Mouse (Mus musculus) hindbrain, embryonic 10.5 days (tissue): ENCODE measurements around the gene Unc45a. TPM values are rescaled to one million over a fixed set of nuclear protein-coding genes. Genes with fewer than 3 reads are reported as not detected.
"Not testable (repeated sequence)": the region's sequence is repeated elsewhere in the genome, so short reads cannot be mapped to it uniquely, and the experiment has no call there.

Experiments used
- DNase-seq: peaks from one replicate; pipeline ENCODE4 v3.0.0-alpha.2; 2017; ENCODE audit warnings: low spot score
- H3K27ac ChIP-seq: fragments of 300-500 bp; sonication (generic); 2 replicates; pipeline ENCODE4 v1.5.1; 2016; ENCODE audit warnings: mild to moderate bottlenecking, moderate library complexity
- H3K27me3 ChIP-seq: fragments of 300-500 bp; sonication (generic); 2 replicates; pipeline ENCODE4 v1.6.1; 2016; ENCODE audit warnings: mild to moderate bottlenecking; ENCODE audit not compliant: poor library complexity, insufficient read depth, severe bottlenecking
- H3K36me3 ChIP-seq: fragments of 300-500 bp; sonication (generic); 2 replicates; pipeline ENCODE4 v1.6.1; 2016; ENCODE audit warnings: mild to moderate bottlenecking, moderate library complexity
- H3K4me1 ChIP-seq: fragments of 300-500 bp; sonication (generic); replicated peaks from 2 replicates; pipeline ENCODE4 v1.6.1; 2016; ENCODE audit warnings: mild to moderate bottlenecking
- H3K4me3 ChIP-seq: fragments of 300-500 bp; sonication (generic); 2 replicates; pipeline ENCODE4 v1.5.1; 2016; ENCODE audit warnings: mild to moderate bottlenecking, moderate library complexity
- H3K9me3 ChIP-seq: fragments of 300-500 bp; sonication (generic); 2 replicates; pipeline ENCODE4 v1.6.1; 2016; ENCODE audit warnings: mild to moderate bottlenecking, moderate library complexity
- WGBS: fragments of 180-500 bp; shearing (Covaris S2); methylation state at CpG from one replicate; pipeline ENCODE4 v1.1.7; 2016; 5-methylcytosine and 5-hydroxymethylcytosine counted together
- polyA plus RNA-seq: library from polyadenylated mRNA; unstranded; fragments of >200 nt; fragmentation: Nextera tagmentation; extraction: Ambion mirVana; gene quantifications from 2 replicates; pipeline ENCODE4 v1.2.1, GENCODE M21; 2016

Gene Unc45a
- polyA plus RNA-seq, 1 experiment from 2014 or later = 54.6 TPM

DNA sequence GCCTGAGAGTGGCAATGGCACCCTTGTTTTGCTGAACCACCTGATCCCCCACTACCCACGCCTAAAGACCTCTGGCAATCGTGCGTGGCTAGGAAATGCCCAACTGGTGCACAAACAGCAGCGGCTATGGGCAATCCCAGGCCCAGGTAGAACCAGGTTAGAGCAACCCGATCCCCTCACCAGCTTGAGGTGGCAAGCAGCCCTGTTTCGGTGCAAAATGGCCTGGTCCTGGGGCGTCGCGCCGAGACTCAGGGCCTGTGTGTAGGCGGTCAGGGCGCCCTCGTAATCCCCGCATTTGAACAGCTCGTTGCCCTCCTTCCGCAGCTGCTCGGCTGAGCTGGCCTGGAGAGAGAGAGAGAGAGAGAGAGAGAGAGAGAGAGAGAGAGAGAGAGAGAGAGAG is 1.4 kb downstream of the Unc45a start:
- H3K9me3 ChIP-seq = no peaks in the 10 kb centered on the region
- peak overlapping the region; percentile 77 for H3K4me3 ChIP-seq
- H3K36me3 ChIP-seq = peaks cover 35% of the 10 kb centered on the region
- peaks cover 53% of the 10 kb centered on the region for H3K4me1 ChIP-seq
- H3K27me3 ChIP-seq = peaks cover 12% of the 10 kb centered on the region
- whole genome bisulfite sequencing = 11% methylated on average over 17 of the region's 17 CpGs
- H3K27ac ChIP-seq = peak overlapping the region; percentile 90
- peak; percentile 28 for DNase-seq

- Histone ChIP-seq H3K27me3 (peaks cover 8% of the 10 kb centered on the region), H3K4me3 (no peak overlapping the region), H3K9me3 (peaks cover 7% of the 10 kb centered on the region; the same call in 1 of the 2 replicates), H3K4me1 (peaks cover 34% of the 10 kb centered on the region), H3K27ac (no peak overlapping the region), H3K36me3 (peaks cover 59% of the 10 kb centered on the region)
- no peak for DNase-seq
- 89% methylated on average over 3 of the region's 3 CpGs for WGBS
Measured at GRCm38 (mm10) chr7:80336932-80337331, 3.9 kb downstream of the Unc45a start.

GRCm38 (mm10) chr7:80334848-80335247 is 6.0 kb downstream of the Unc45a start:
- H3K4me1 ChIP-seq = peaks cover 15% of the 10 kb centered on the region
- 92% methylated on average over 4 of the region's 4 CpGs for WGBS
- peaks cover 80% of the 10 kb centered on the region for H3K36me3 ChIP-seq
- H3K4me3 ChIP-seq = no peak overlapping the region
- H3K27ac ChIP-seq = no peak overlapping the region
- H3K9me3 ChIP-seq = peaks cover 7% of the 10 kb centered on the region; the same call in 1 of the 2 replicates
- H3K27me3 ChIP-seq = no peaks in the 10 kb centered on the region
- DNase-seq = no peak

DNA sequence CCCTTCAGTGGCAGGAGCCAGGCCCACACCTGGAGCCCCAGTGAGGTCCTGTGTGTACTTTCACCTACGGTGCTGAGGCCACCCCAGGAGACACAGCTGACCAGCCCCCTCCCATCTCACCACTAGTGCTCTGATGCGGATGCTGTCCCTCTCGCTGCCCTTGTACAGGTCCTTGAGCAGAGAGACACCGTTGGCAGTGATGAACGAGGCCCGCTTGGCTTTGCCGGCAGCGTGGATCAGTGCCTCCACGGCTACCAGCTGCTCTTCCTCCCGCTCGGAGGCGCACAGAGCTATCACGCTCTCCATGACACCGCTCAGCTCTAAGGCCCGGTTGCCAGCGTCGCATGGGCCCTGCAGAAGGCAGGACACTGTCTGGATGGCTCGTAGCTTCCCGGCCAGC is 9.4 kb downstream of the Unc45a start:
- whole genome bisulfite sequencing = 94% methylated on average over 19 of the region's 19 CpGs
- no peak overlapping the region for H3K27ac ChIP-seq
- H3K9me3 ChIP-seq = peaks cover 7% of the 10 kb centered on the region; the same call in 1 of the 2 replicates
- DNase-seq = no peak
- no peak overlapping the region for H3K4me3 ChIP-seq
- no peaks in the 10 kb centered on the region for H3K27me3 ChIP-seq
- no peaks in the 10 kb centered on the region for H3K4me1 ChIP-seq
- peaks cover 100% of the 10 kb centered on the region for H3K36me3 ChIP-seq

GRCm38 (mm10) chr7:80330278-80330677 is 10.5 kb downstream of the Unc45a start:
- 89% methylated on average over 8 of the region's 8 CpGs for WGBS
- peaks cover 100% of the 10 kb centered on the region for H3K36me3 ChIP-seq
- H3K27me3 ChIP-seq = no peaks in the 10 kb centered on the region
- no peak overlapping the region for H3K27ac ChIP-seq
- DNase-seq = no peak
- peaks cover 4% of the 10 kb centered on the region for H3K4me1 ChIP-seq
- peaks cover 7% of the 10 kb centered on the region; the same call in 1 of the 2 replicates for H3K9me3 ChIP-seq
- H3K4me3 ChIP-seq = no peak overlapping the region

DNA sequence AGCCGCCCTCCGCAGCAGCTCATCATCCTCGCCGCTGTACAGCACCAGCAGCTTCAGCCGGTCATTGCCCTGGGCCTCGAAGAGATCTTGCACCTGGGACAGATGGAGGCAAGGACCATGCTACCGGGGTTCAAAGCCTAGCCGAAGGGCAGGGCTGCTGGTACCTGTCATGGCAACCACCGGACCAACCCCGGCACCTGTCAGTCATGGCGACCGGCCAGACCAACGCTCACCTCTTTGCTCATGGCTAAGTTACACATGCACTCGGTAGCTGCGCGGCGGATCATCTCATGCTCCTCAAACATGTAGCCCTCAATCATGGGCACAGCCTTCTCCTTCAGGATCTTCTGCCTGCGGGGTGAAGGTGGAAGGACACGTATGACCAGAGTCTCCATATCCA is 14.7 kb downstream of the Unc45a start:
- WGBS = 95% methylated on average over 19 of the region's 19 CpGs
- Histone ChIP-seq H3K4me1 (peaks cover 24% of the 10 kb centered on the region), H3K9me3 (no peaks in the 10 kb centered on the region), H3K27me3 (no peaks in the 10 kb centered on the region), H3K36me3 (peaks cover 67% of the 10 kb centered on the region), H3K4me3 (no peak overlapping the region), H3K27ac (no peak overlapping the region)
- DNase-seq = no peak

GRCm38 (mm10) chr7:80325292-80325868 is 15.4 kb downstream of the Unc45a start:
- no peak for DNase-seq
- H3K36me3 ChIP-seq = peaks cover 67% of the 10 kb centered on the region
- H3K27me3 ChIP-seq = no peaks in the 10 kb centered on the region
- 96% methylated on average over 16 of the region's 16 CpGs for WGBS
- no peaks in the 10 kb centered on the region for H3K9me3 ChIP-seq
- no peak overlapping the region for H3K4me3 ChIP-seq
- H3K4me1 ChIP-seq = peaks cover 24% of the 10 kb centered on the region
- no peak overlapping the region for H3K27ac ChIP-seq

DNA sequence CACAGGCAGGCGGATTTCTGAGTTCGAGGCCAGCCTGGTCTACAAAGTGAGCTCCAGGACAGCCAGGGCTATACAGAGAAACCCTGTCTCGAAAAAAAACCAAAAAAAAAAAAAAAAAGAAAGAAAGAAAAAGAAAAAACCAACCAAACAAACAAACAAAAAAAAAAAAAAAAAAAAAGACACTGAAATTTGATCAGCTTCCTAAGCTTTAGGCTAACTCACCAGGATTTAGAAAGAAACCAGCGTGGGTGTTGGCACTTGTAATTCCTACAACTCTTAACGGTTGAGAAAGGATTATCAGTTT is 16.0 kb downstream of the Unc45a start:
- peaks cover 67% of the 10 kb centered on the region for H3K36me3 ChIP-seq

GRCm38 (mm10) chr7:80324043-80324815 is 16.6 kb downstream of the Unc45a start, which contains the start of gene Rccd1:
Rccd1 (minus strand) TSS chr7:80324454.
- WGBS = 4% methylated on average over 38 of the region's 38 CpGs
- Histone ChIP-seq H3K4me3 (peak within 1 kb of the TSS; percentile 61), H3K27me3 (no peaks in the 10 kb centered on the region), H3K9me3 (no peaks in the 10 kb centered on the region), H3K27ac (peak within 1 kb of the TSS; percentile 92), H3K4me1 (peaks cover 28% of the 10 kb centered on the region), H3K36me3 (peaks cover 67% of the 10 kb centered on the region)
- peak; percentile 97 for DNase-seq

More for the DNA sequence above, 16.0 kb downstream of the Unc45a start:
- not testable (repeated sequence) for H3K27ac ChIP-seq, H3K4me3 ChIP-seq, DNase-seq, H3K9me3 ChIP-seq, H3K27me3 ChIP-seq
- peaks cover 28% of the 10 kb centered on the region for H3K4me1 ChIP-seq
- WGBS = 55% methylated on average over 5 of the region's 5 CpGs

DNA sequence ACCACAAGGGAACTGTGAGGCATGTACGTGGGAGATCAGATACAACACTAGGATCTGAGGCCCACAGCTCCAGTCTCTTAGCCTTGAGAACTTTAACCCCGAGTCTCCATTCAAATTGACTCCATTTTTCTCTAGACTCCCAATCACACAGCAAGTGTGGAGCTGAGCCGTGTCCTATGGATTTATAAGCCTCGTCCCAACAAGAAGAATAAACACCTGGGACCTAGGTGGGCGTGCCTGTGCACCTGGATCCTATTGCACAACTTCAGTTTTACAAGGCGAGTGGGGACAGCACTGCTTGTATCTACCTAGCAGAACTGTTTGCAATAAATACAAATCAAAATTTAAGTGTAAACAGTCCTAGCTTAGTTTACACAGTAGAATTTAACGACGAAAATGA is 17.5 kb downstream of the Unc45a start:
- peaks cover 67% of the 10 kb centered on the region for H3K36me3 ChIP-seq
- WGBS = 25% methylated on average over 8 of the region's 8 CpGs

GRCm38 (mm10) chr7:80319846-80320496 is 20.8 kb downstream of the Unc45a start:
- Histone ChIP-seq H3K27me3 (no peaks in the 10 kb centered on the region), H3K9me3 (no peaks in the 10 kb centered on the region), H3K4me1 (peaks cover 21% of the 10 kb centered on the region), H3K4me3 (no peak overlapping the region), H3K36me3 (peaks cover 63% of the 10 kb centered on the region), H3K27ac (0 out of 2 replicates have a peak overlapping the region, but pooled peaks have one; percentile 35)
- DNase-seq = no peak
- 86% methylated on average over 19 of the region's 19 CpGs for WGBS

More for the DNA sequence above, 17.5 kb downstream of the Unc45a start:
- Histone ChIP-seq H3K27ac (peak overlapping the region; percentile 92), H3K4me1 (peaks cover 28% of the 10 kb centered on the region), H3K9me3 (no peaks in the 10 kb centered on the region), H3K4me3 (peak overlapping the region; percentile 61), H3K27me3 (no peaks in the 10 kb centered on the region)
- no peak for DNase-seq

GRCm38 (mm10) chr7:80318670-80319069 is 22.1 kb downstream of the Unc45a start:
- peaks cover 75% of the 10 kb centered on the region for H3K36me3 ChIP-seq
- H3K4me3 ChIP-seq = no peak overlapping the region
- no peak for DNase-seq
- no peaks in the 10 kb centered on the region for H3K27me3 ChIP-seq
- H3K4me1 ChIP-seq = peaks cover 20% of the 10 kb centered on the region
- no peak overlapping the region for H3K27ac ChIP-seq
- H3K9me3 ChIP-seq = no peaks in the 10 kb centered on the region
- WGBS = 91% methylated on average over 4 of the region's 4 CpGs
